Mouse (Mus musculus): ENCODE data around the gene Pde9a.

Gene Pde9a

DNA sequence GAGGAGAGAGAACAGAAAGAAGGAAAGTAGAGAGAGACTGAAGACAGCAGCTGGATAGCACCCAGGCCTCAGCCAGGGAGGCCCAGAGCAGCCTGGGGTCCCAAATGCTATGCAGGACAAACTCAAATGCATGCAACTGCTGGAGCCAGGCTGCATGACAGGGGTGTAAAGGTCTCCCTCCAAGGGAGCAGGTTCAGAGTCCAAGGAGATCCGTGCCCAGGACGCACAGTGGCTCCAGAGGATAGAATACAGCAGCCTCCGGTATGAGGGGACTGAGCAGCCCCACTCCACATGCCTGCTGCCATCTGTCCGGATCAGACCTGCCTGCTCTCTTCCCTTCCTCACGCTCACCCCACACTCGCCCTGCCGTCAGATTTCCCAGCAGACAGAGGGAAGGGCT lies 120.3 kb downstream of the Pde9a start:
- in situ Hi-C loops (cut with MboI; ENCODE audit: low sequenced_read_pairs): no loop called here

DNA sequence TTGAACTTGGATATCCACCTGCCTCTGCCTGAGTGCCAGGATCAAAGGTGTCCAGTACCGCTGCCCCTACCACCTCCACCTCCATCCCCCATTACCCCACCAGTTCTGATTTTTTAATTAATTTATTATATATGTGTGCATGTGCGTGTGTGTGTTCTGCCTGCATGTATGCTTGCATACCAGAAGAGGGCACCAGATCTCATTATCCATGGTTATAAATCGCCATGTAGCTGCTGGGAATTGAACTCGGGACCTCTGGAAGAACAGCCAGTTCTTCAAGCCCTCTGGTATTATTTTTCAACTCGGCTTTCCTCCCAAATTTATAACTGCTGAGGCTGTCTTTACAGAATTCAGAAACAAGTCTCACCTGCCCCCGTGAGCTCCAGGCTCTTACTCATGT lies 124.9 kb downstream of the Pde9a start:
- in situ Hi-C loops (cut with MboI; ENCODE audit: low sequenced_read_pairs): loop anchor here (10.0 kb wide), 1 partner anchor 134 kb away; no protein-coding TSS in a partner anchor

DNA sequence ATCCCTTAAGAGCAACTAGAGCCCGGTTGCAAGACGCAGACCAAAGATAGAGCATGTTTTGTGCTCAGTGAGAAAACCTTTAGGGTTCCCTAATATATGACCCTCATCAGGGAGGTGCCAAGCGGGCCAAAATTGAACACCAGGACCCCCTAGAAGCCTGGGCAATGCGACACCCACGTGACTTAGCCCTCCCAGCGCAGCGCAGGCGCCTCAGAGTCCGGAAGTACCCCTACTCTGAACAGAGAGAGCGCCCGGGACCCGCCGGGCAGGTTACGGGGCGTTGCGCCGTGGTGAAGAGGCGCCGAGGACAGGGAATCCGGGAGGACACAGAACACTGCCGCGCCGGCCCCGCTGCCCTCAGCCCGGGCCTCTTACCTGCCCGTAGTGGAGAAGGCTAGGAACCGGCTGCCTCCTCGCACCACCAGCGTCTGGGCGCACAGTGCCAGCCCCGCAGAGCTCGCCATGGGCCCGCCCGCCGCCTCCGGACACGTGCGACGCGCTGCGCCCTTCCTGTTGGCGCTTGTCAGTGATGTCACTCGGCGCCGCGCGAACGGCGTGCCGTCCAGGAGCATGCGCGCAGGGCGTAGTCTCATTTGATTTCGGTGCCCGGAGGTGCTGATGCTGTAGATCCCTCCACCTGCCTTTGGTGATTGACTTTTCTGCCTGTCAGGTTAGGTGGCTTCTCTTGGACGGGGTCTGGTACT lies 125.9 kb downstream of the Pde9a start:
- in situ Hi-C loops (cut with MboI; ENCODE audit: low sequenced_read_pairs): loop anchor here (10.0 kb wide), 1 partner anchor 133 kb away; no protein-coding TSS in a partner anchor

DNA sequence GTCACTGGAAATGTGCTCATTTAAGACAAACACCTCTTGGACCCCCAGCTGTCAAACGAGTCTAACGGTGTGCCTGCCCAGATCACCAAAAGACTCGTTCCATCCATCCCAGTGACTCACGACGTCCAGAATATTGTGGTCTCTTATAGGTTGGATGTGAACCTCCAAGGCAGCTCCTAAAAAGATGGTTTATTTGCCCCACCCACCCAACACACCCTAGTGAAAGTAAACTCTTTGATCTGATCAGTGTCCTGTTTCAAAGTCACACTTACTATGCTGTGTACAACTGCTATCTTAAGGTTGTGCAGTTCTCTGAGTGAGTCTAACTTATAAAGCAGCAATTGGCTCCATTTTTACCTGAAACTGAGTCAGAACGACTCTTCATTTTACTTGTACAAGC lies 126.6 kb downstream of the Pde9a start:
- in situ Hi-C loops (cut with MboI; ENCODE audit: low sequenced_read_pairs): loop anchor here (10.0 kb wide), 1 partner anchor 132 kb away; no protein-coding TSS in a partner anchor

GRCm38 (mm10) chr17:31514696-31515095 lies 128.7 kb downstream of the Pde9a start:
- in situ Hi-C loops (cut with MboI; ENCODE audit: low sequenced_read_pairs): loop anchor here (10.0 kb wide), 1 partner anchor 130 kb away; no protein-coding TSS in a partner anchor

DNA sequence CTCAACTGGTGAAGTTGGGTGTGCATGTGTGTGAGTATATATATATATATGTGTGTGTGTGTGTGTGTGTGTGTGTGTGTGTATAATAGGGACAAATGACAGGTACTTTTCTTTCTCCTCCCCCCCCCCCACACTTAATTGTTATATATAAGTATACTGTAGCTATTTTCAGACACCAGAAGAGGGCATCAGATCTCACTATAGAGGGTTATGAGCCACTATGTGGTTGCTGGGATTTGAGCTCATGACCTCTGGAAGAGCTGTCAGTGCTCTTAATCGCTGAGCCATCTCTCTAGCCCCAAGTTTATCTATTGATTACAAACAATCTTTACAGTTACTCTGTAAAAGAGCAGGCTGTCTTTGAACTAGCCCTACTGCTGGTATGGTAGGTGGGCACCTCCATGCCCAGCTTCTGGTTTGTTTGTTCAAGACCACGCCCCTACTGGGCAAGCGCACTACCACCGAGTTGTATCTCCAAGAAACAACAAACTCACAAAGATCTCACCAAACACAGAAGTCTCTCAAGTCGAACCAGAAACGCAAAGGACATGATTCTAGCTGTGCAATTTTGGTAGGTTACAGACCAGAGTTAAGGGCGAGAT lies 133.4 kb downstream of the Pde9a start:
- in situ Hi-C loops (cut with MboI; ENCODE audit: low sequenced_read_pairs): loop anchor here (10.0 kb wide), 1 partner anchor 125 kb away; no protein-coding TSS in a partner anchor

DNA sequence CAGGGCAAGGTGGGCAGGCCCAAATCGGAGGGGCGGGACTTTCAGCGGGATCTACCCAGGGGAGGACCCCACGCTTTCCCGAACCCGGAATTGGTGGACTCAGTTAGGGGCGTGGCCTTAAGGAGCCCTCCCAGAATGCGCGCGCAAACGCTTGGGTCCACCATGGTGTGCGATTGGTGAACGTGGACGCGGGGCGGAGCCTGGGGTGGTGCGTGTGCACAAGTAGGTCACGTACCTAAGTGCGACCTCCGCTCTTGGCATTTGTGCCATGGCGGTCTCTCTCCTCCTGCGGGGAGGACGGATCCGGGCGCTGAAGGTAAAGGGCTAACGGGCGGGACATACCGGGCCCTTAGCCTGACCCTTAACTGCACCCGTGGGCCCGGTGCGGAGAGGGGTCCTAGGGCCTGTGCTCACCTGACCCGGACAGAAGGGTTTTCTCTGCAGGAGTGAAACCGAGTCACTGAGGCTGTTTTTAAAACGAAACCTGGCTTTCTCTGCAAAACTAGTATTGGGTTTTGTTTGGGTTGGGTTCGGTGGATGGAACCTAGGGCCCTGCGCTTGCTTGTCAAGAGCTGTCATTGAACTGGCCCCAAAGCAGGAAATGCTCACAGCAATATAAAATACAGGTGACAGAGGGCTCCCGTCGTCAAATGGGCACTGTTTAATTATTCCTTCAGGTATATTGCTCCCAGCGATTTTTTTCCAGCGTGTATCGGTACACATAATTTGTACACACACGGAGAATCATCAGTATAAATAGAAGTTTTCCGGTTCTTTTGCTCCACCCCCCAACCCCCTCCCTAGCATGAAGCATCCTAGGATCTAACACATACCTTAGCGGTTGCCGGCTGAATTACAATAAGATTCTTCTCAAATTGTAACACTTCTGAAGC lies 134.2 kb downstream of the Pde9a start, which contains the start of the genes Wdr4 and Ndufv3:
Gene Wdr4 (minus strand): TSS at position 35 of the 893 bp plus-strand sequence.
Gene Ndufv3 (plus strand): TSS at position 170 of the 893 bp plus-strand sequence.
- in situ Hi-C loops (cut with MboI; ENCODE audit: low sequenced_read_pairs): loop anchor here (10.0 kb wide), 2 partner anchors 125 to 145 kb away; no protein-coding TSS in a partner anchor

DNA sequence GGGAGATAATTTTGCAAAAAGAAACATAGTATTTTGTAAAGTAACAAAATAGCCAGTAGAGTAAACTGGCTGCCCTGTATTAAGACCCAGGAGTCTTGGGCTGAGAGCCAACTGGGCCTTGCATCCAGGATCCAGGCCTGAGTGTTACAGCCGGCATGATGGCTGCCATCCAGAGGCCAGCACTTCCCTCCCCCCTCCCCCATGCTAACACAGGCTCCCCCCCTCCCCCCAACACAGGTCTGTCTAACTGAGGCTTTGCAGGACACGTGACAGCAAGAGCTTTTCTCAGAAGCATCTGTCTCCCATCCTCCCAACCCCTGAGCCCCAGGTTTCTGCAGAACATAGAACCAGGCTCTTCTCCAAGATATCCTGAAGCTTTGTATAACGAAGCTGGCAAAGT lies 134.9 kb downstream of the Pde9a start:
- in situ Hi-C loops (cut with MboI; ENCODE audit: low sequenced_read_pairs): loop anchor here (10.0 kb wide), 1 partner anchor 144 kb away; no protein-coding TSS in a partner anchor

GRCm38 (mm10) chr17:31521948-31522347 lies 135.9 kb downstream of the Pde9a start:
- in situ Hi-C loops (cut with MboI; ENCODE audit: low sequenced_read_pairs): loop anchor here (10.0 kb wide), 1 partner anchor 143 kb away; no protein-coding TSS in a partner anchor

DNA sequence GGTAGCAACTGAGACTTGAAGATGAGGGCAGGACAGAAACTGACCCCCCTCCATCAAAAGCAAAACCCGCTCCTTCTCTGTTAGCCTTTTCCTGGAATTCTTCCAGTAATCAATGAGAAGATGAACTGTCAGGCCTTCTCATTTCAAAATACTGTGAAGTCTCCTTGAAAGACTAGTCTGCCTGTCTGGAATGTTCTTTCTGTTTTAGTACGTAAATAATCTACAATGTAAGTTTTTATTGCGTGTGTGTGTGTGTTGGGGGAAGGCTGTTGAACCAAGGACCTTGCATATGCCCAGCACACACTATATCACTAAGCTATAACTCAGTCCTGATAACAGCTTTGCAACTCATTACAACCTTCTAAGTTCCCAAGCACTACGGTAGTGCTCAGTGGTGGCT lies 139.1 kb downstream of the Pde9a start:
- in situ Hi-C loops (cut with MboI; ENCODE audit: low sequenced_read_pairs): loop anchor here (10.0 kb wide), 1 partner anchor 140 kb away; no protein-coding TSS in a partner anchor

- in situ Hi-C loops (cut with MboI; ENCODE audit: low sequenced_read_pairs): loop anchor here (10.0 kb wide), 1 partner anchor 139 kb away; no protein-coding TSS in a partner anchor
Observed at GRCm38 (mm10) chr17:31525816-31526215, 139.8 kb downstream of the Pde9a start.

Data from CH12F3 (cell line).